Mouse (Mus musculus) E14TG2a.4 (cell line): ENCODE measurements around the gene Rap1gap2.

ENCODE experiments used
- CTCF ChIP-seq: conservative IDR thresholded peaks from 2 replicates; pipeline ENCODE4 v1.5.1; 2014; ENCODE audit warnings: low read length
- NANOG ChIP-seq: IDR thresholded peaks from 2 replicates; pipeline ENCODE4 v1.6.1; 2014; ENCODE audit warnings: borderline replicate concordance, low read length, mixed read lengths

DNA sequence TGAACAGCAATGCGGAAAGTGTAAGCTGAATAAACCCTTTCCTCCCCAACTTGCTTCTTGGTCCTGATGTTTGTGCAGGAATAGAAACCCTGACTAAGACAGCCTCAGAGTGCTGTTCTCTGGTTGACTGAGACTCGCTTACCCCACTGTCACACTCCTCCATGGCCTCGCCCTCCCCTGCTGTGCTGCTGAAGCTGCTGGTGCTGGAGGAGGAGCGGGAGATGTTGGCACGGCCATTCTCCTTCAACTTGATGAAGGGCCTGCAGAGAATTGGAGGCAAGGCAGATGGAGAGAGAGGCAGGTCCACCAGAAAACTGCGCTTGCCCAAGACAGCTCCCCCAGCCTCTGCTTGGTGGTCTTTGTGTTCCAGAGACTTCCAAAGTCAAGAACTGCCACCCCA lies 217.8 kb downstream of the Rap1gap2 start:
- TF ChIP-seq CTCF (no peak), NANOG (no peak)
